20 mouse cellular contexts compared by ENCODE assay signal in genomic region chr7:72444792-72445191, GRCm38 (mm10).
DNase-seq lines count a peak whose midpoint lies in the region; ATAC-seq lines count a peak whose summit lies in the region.
"Had no signal": no experiment of that assay in that cellular context is flagged by ENCODE, and none has a peak within 500 bp of the region (broad histone marks: within the 10 kb centered on the region; RNA-seq: fewer than 3 reads in every experiment).

No protein-coding gene starts in this region.

- no peak for ATAC-seq in erythroblast, adult 5-6 weeks (replicated peaks; ENCODE audit: low FRiP score, poor library complexity, severe bottlenecking)
- ATAC-seq: activated CD4-positive, CD25-positive, alpha-beta regulatory T cell, adult 4 months; forebrain, embryonic 14.5 days; inflammation-experienced regulatory T-cells, adult 6 months had no signal

- DNase-seq in adrenal gland, postnatal 10 days = peak; percentile 5
- DNase-seq in adrenal gland, postnatal 36 days = no peak
- DNase-seq in gastrocnemius, postnatal 14 days = peak; percentile 6
- no peak for DNase-seq in gastrocnemius, postnatal 4 days (ENCODE audit: low spot score in 2 of 2)
- peak; percentile 87 for DNase-seq in NIH3T3 (ENCODE audit: low read depth)
- peak; percentile 72 for DNase-seq in fibroblast of lung, adult 2 months (ENCODE audit: low read depth)
- no peak for DNase-seq in urinary bladder, postnatal 10 days (ENCODE audit: low spot score)
- DNase-seq: adrenal gland, adult 8-10 months; cerebellum, adult 11 months; cerebellum, adult 9-11 months; heart, adult 2 months; kidney, adult 11 months; kidney, postnatal 25 days; retina, postnatal 1 day; right cerebral cortex, postnatal 14 days; thymus, postnatal 4 days had no signal

- intact Hi-C loops in gastrocnemius, postnatal 14 days (cut with DNase I; ENCODE audit: low total_unique reads) = no loop called here

Comparison
In these comparisons a context has a peak if more than half of its experiments do, and no peak if none do; other contexts are left out.
1. DNase-seq: peak in adrenal gland, postnatal 10 days (single experiment), gastrocnemius, postnatal 14 days (single experiment), NIH3T3 (single experiment) and fibroblast of lung, adult 2 months (single experiment); none in adrenal gland, postnatal 36 days (0 of 2), gastrocnemius, postnatal 4 days (0 of 2) and urinary bladder, postnatal 10 days (single experiment).